Mouse (Mus musculus): ENCODE measurements at regions not wholly inside any gene's neighbourhood (a gene's known extent, or its start where the extent isn't known, plus 50 kb on each side); places are given as distances from the start of the nearest gene placed in this dataset.

- Histone ChIP-seq H3K27ac (ENCODE audit: low read depth) (no peak overlapping the region), H3K9ac (no peak overlapping the region), H3K4me2 (no peak overlapping the region), H3K4me1 (ENCODE audit: insufficient read depth) (peaks cover 16% of the 10 kb centered on the region), H3K4me3 (ENCODE audit: low read depth, low read length) (no peak overlapping the region), H3K9me3 (ENCODE audit: low read depth, low read length) (no peaks in the 10 kb centered on the region), H3K27me3 (ENCODE audit: insufficient read depth, low read length) (no peaks in the 10 kb centered on the region), H3K36me3 (ENCODE audit: insufficient read depth) (no peaks in the 10 kb centered on the region)
- 54% methylated on average over 11 of the region's 11 CpGs for WGBS
- DNase-seq (no peak), ATAC-seq (ENCODE audit: insufficient read depth) (no peak)
- no peak for TF ChIP-seq CTCF (IDR thresholded peaks at IDR 0.05; ENCODE audit: low read depth)
These were observed 62.7 kb upstream of the Ipo5 start for GRCm38 (mm10) chr14:120848083-120848951.

GRCm38 (mm10) chr14:120849159-120849558, 61.9 kb upstream of the Ipo5 start:
- no peak for ATAC-seq (ENCODE audit: insufficient read depth)
- Histone ChIP-seq H3K4me1 (ENCODE audit: insufficient read depth) (peaks cover 16% of the 10 kb centered on the region), H3K27me3 (ENCODE audit: insufficient read depth, low read length) (no peaks in the 10 kb centered on the region), H3K9me3 (ENCODE audit: low read depth, low read length) (no peaks in the 10 kb centered on the region), H3K4me2 (no peak overlapping the region), H3K27ac (ENCODE audit: low read depth) (no peak overlapping the region), H3K9ac (no peak overlapping the region), H3K4me3 (ENCODE audit: low read depth, low read length) (no peak overlapping the region), H3K36me3 (ENCODE audit: insufficient read depth) (no peaks in the 10 kb centered on the region)
- no peak for TF ChIP-seq CTCF (IDR thresholded peaks at IDR 0.05; ENCODE audit: low read depth)
- WGBS: 77% methylated on average over 10 of the region's 10 CpGs
- no peak for DNase-seq

GRCm38 (mm10) chr14:120853643-120854042, 57.4 kb upstream of the Ipo5 start:
- no peak overlapping the region for H3K4me2 ChIP-seq
- no peak overlapping the region for H3K9ac ChIP-seq
- H3K4me3 ChIP-seq (ENCODE audit: low read depth, low read length): no peak overlapping the region
- H3K9me3 ChIP-seq (ENCODE audit: low read depth, low read length): no peaks in the 10 kb centered on the region
- no peaks in the 10 kb centered on the region for H3K27me3 ChIP-seq (ENCODE audit: insufficient read depth, low read length)
- no peaks in the 10 kb centered on the region for H3K4me1 ChIP-seq (ENCODE audit: insufficient read depth)
- DNase-seq (no peak), ATAC-seq (ENCODE audit: insufficient read depth) (no peak)
- TF ChIP-seq CTCF (IDR thresholded peaks at IDR 0.05; ENCODE audit: low read depth): no peak
- no peaks in the 10 kb centered on the region for H3K36me3 ChIP-seq (ENCODE audit: insufficient read depth)
- 85% methylated on average over 5 of the region's 5 CpGs for WGBS
- no peak overlapping the region for H3K27ac ChIP-seq (ENCODE audit: low read depth)

- Histone ChIP-seq H3K9ac (no peak overlapping the region), H3K9me3 (ENCODE audit: low read depth, low read length) (no peaks in the 10 kb centered on the region), H3K4me2 (no peak overlapping the region), H3K27me3 (ENCODE audit: insufficient read depth, low read length) (no peaks in the 10 kb centered on the region), H3K36me3 (ENCODE audit: insufficient read depth) (no peaks in the 10 kb centered on the region), H3K4me1 (ENCODE audit: insufficient read depth) (no peaks in the 10 kb centered on the region), H3K27ac (ENCODE audit: low read depth) (no peak overlapping the region), H3K4me3 (ENCODE audit: low read depth, low read length) (no peak overlapping the region)
- no peak for DNase-seq
- no peak for ATAC-seq (ENCODE audit: insufficient read depth)
- no peak for TF ChIP-seq CTCF (IDR thresholded peaks at IDR 0.05; ENCODE audit: low read depth)
- WGBS: 66% methylated on average over 7 of the region's 7 CpGs
These were observed 56.5 kb upstream of the Ipo5 start for GRCm38 (mm10) chr14:120854559-120854958.

GRCm38 (mm10) chr14:120855181-120855580, 55.8 kb upstream of the Ipo5 start:
- Histone ChIP-seq H3K4me2 (no peak overlapping the region), H3K4me1 (ENCODE audit: insufficient read depth) (no peaks in the 10 kb centered on the region), H3K9ac (no peak overlapping the region), H3K9me3 (ENCODE audit: low read depth, low read length) (no peaks in the 10 kb centered on the region), H3K27ac (ENCODE audit: low read depth) (no peak overlapping the region), H3K36me3 (ENCODE audit: insufficient read depth) (no peaks in the 10 kb centered on the region), H3K27me3 (ENCODE audit: insufficient read depth, low read length) (no peaks in the 10 kb centered on the region), H3K4me3 (ENCODE audit: low read depth, low read length) (no peak overlapping the region)
- 93% methylated on average over 13 of the region's 13 CpGs for WGBS
- DNase-seq (no peak), ATAC-seq (ENCODE audit: insufficient read depth) (no peak)
- TF ChIP-seq CTCF (IDR thresholded peaks at IDR 0.05; ENCODE audit: low read depth): no peak
